Mouse (Mus musculus) limb, embryonic 12.5 days (tissue): ENCODE measurements around the gene Tbc1d16. TPM values are rescaled to one million over a fixed set of nuclear protein-coding genes. Genes with fewer than 3 reads are reported as not detected.

Experiments used
- ATAC-seq: fragments of 200-750 bp; cut with Nextera tagmentation; 2 replicates; pipeline ENCODE4 v1.8.0; 2017; ENCODE audit warnings: low read depth, moderate TSS enrichment; ENCODE audit not compliant: insufficient number of reproducible peaks, insufficient read depth, low FRiP score, low TSS enrichment
- H3K27ac ChIP-seq: fragments of 300-500 bp; sonication (generic); 2 replicates; pipeline ENCODE4 v1.5.1; 2016; ENCODE audit warnings: mild to moderate bottlenecking, moderate library complexity
- H3K27me3 ChIP-seq: fragments of 300-500 bp; sonication (generic); 2 replicates; pipeline ENCODE4 v1.6.1; 2016; ENCODE audit warnings: mild to moderate bottlenecking, moderate library complexity
- H3K36me3 ChIP-seq: fragments of 300-500 bp; sonication (generic); 2 replicates; pipeline ENCODE4 v1.6.1; 2016; ENCODE audit warnings: mild to moderate bottlenecking, moderate library complexity
- H3K4me1 ChIP-seq: fragments of 300-500 bp; sonication (generic); replicated peaks from 2 replicates; pipeline ENCODE4 v1.6.1; 2016
- H3K4me2 ChIP-seq: fragments of 300-500 bp; sonication (generic); 2 replicates; pipeline ENCODE4 v1.6.1; 2016; ENCODE audit warnings: mild to moderate bottlenecking, moderate library complexity
- H3K4me3 ChIP-seq: fragments of 300-500 bp; sonication (generic); replicated peaks from 2 replicates; pipeline ENCODE4 v1.5.1; 2016; ENCODE audit warnings: mild to moderate bottlenecking
- H3K9ac ChIP-seq: fragments of 300-500 bp; sonication (generic); replicated peaks from 2 replicates; pipeline ENCODE4 v1.6.1; 2016; ENCODE audit warnings: mild to moderate bottlenecking, moderate library complexity
- H3K9me3 ChIP-seq: fragments of 300-500 bp; sonication (generic); 2 replicates; pipeline ENCODE4 v1.6.1; 2016; ENCODE audit warnings: mild to moderate bottlenecking, moderate library complexity
- WGBS: fragments of 180-500 bp; shearing (Covaris S2); methylation state at CpG from one replicate; pipeline ENCODE4 v1.1.7; 2016; 5-methylcytosine and 5-hydroxymethylcytosine counted together
- polyA plus RNA-seq: library from polyadenylated mRNA; unstranded; fragments of >200 nt; fragmentation: Nextera tagmentation; extraction: Ambion mirVana; gene quantifications from 2 replicates; pipeline ENCODE4 v1.2.1, GENCODE M21; 2016

Tbc1d16 gene
- polyA plus RNA-seq, 1 experiment from 2014 or later, result 22.2 TPM

DNA sequence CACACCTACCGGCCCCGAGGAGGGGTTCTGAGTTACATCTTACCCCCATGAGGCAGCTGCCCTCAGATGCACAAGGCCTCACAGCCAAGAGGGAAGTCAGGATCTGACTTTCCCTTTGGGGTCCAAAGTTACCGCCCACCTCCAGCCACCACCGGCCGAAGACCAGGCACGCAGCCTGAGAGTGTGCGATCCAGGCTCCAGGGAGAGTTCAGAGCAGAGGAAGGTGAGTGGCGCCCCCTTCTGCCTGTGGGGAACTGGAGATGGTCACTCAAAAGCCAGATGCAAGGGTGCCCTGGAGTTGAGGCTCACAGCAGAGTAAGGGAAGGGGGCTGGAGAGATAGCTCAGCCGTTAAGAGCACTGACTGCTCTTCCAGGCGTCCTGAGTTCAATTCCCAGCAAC is 22.6 kb downstream of the Tbc1d16 start:
- peaks cover 76% of the 10 kb centered on the region for H3K36me3 ChIP-seq
- 86% methylated on average over 10 of the region's 10 CpGs for WGBS
- peaks cover 6% of the 10 kb centered on the region; the same call in 1 of the 2 replicates for H3K4me1 ChIP-seq
- H3K4me2 ChIP-seq, result no peak overlapping the region
- no peaks in the 10 kb centered on the region for H3K27me3 ChIP-seq
- H3K4me3 ChIP-seq, result no peak overlapping the region
- no peak overlapping the region for H3K27ac ChIP-seq
- ATAC-seq, result no peak
- H3K9ac ChIP-seq, result no peak overlapping the region
- H3K9me3 ChIP-seq, result no peaks in the 10 kb centered on the region

GRCm38 (mm10) chr11:119203423-119203822 is 24.9 kb downstream of the Tbc1d16 start:
- no peaks in the 10 kb centered on the region for H3K9me3 ChIP-seq
- WGBS, result 49% methylated on average over 5 of the region's 5 CpGs
- no peak overlapping the region for H3K9ac ChIP-seq
- H3K4me2 ChIP-seq, result no peak overlapping the region
- ATAC-seq, result no peak
- H3K27me3 ChIP-seq, result no peaks in the 10 kb centered on the region
- H3K36me3 ChIP-seq, result peaks cover 68% of the 10 kb centered on the region
- no peak overlapping the region for H3K4me3 ChIP-seq
- no peak overlapping the region for H3K27ac ChIP-seq
- H3K4me1 ChIP-seq, result peaks cover 7% of the 10 kb centered on the region

GRCm38 (mm10) chr11:119199233-119199601 is 29.1 kb downstream of the Tbc1d16 start:
- no peaks in the 10 kb centered on the region for H3K9me3 ChIP-seq
- H3K27ac ChIP-seq, result no peak overlapping the region; the same call in 1 of the 2 replicates
- H3K4me3 ChIP-seq, result no peak overlapping the region
- no peak overlapping the region for H3K9ac ChIP-seq
- 85% methylated on average over 4 of the region's 4 CpGs for WGBS
- H3K27me3 ChIP-seq, result no peaks in the 10 kb centered on the region
- ATAC-seq, result no peak
- H3K36me3 ChIP-seq, result peaks cover 52% of the 10 kb centered on the region
- no peak overlapping the region for H3K4me2 ChIP-seq
- H3K4me1 ChIP-seq, result peaks cover 10% of the 10 kb centered on the region

GRCm38 (mm10) chr11:119198564-119199232 is 29.6 kb downstream of the Tbc1d16 start:
- ATAC-seq, result no peak
- Histone ChIP-seq H3K4me3 (no peak overlapping the region), H3K27me3 (no peaks in the 10 kb centered on the region), H3K4me1 (peaks cover 11% of the 10 kb centered on the region), H3K36me3 (peaks cover 48% of the 10 kb centered on the region), H3K9ac (no peak overlapping the region), H3K4me2 (no peak overlapping the region), H3K9me3 (no peaks in the 10 kb centered on the region), H3K27ac (no peak overlapping the region; the same call in 1 of the 2 replicates)
- WGBS, result 54% methylated on average over 26 of the region's 26 CpGs

DNA sequence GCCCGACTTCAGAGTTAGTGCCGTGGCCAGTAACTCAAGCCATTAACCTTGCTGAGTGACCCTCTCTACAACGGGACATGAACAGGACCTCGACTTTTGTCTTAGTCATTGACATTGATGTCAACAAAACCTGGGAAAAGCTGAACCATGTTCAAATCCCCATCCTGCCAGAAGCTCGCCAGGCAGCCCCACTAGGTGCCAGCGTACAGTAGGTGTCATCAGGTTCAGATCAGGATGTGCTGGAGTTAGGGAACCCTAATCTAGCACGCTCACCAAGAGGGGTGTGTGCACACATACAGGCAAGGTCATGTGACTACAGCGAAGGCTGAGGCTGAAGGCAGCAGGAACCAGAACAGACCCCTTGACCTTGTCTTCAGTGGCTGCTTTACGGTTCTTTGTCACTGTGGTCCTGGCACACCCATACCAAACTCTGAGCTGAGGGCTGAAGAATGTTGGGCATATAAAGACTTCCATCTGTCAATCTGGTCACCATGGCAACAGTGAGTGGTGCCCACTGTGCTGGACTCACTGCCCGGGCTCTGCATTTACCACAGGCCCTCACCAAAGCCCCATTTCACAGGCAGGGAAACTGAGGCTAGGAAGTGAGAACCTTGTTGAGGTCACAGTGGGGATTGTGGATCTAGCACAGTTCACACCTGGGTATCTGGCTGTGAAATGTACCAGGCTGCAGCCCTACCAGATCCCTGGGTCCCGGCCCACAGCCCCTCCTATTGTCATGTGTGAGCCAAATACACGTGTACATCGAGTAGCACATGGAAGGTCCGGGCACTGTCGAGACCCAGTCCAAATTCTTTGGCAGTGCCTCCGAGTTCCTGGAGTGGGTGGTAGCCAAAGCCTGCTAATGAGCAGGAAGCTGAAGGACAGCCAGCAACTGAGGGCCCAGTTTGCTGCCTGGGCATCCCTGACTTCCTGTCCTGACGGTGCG is 30.4 kb downstream of the Tbc1d16 start:
- H3K4me2 ChIP-seq, result no peak overlapping the region
- H3K9ac ChIP-seq, result no peak overlapping the region
- ATAC-seq, result no peak
- no peak overlapping the region for H3K27ac ChIP-seq
- no peak overlapping the region for H3K4me3 ChIP-seq
- H3K4me1 ChIP-seq, result peaks cover 18% of the 10 kb centered on the region
- peaks cover 43% of the 10 kb centered on the region for H3K36me3 ChIP-seq
- WGBS, result 92% methylated on average over 18 of the region's 18 CpGs
- no peaks in the 10 kb centered on the region for H3K9me3 ChIP-seq
- no peaks in the 10 kb centered on the region for H3K27me3 ChIP-seq

DNA sequence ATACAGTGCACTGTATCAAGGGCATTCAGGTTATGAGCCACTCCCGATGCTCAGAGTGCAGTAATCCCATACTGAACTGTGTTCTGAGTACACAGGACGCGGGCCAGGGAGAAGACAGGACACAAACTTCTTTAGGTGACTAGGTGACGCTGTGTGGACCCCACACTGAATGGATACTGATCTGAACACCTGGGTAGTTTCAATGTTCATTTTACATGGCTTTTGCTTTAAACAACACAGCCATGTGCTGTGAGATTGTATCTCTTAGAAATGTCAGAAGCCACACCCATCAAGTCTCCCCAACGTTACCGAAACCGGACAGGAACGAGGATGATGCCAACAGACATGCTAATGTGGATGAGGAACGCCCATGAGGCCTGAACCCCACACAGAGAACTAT is 35.7 kb downstream of the Tbc1d16 start:
- ATAC-seq, result no peak
- Histone ChIP-seq H3K36me3 (peaks cover 13% of the 10 kb centered on the region), H3K4me1 (peaks cover 46% of the 10 kb centered on the region), H3K27ac (no peak overlapping the region), H3K4me3 (no peak overlapping the region), H3K27me3 (no peaks in the 10 kb centered on the region), H3K9me3 (no peaks in the 10 kb centered on the region), H3K9ac (no peak overlapping the region), H3K4me2 (no peak overlapping the region)
- 89% methylated on average over 9 of the region's 9 CpGs for WGBS

GRCm38 (mm10) chr11:119192176-119192575 is 36.1 kb downstream of the Tbc1d16 start:
- Histone ChIP-seq H3K9me3 (no peaks in the 10 kb centered on the region), H3K4me3 (no peak overlapping the region), H3K4me1 (peaks cover 50% of the 10 kb centered on the region), H3K9ac (no peak overlapping the region), H3K4me2 (no peak overlapping the region), H3K36me3 (peaks cover 9% of the 10 kb centered on the region), H3K27me3 (no peaks in the 10 kb centered on the region), H3K27ac (no peak overlapping the region)
- 88% methylated on average over 5 of the region's 5 CpGs for WGBS
- ATAC-seq, result no peak

GRCm38 (mm10) chr11:119191606-119192081 is 36.7 kb downstream of the Tbc1d16 start:
- Histone ChIP-seq H3K36me3 (peaks cover 5% of the 10 kb centered on the region; the same call in 1 of the 2 replicates), H3K9me3 (no peaks in the 10 kb centered on the region), H3K27me3 (no peaks in the 10 kb centered on the region), H3K4me3 (no peak overlapping the region), H3K9ac (no peak overlapping the region), H3K4me1 (peaks cover 55% of the 10 kb centered on the region), H3K4me2 (no peak overlapping the region), H3K27ac (no peak overlapping the region)
- WGBS, result 82% methylated on average over 9 of the region's 9 CpGs
- ATAC-seq, result no peak

DNA sequence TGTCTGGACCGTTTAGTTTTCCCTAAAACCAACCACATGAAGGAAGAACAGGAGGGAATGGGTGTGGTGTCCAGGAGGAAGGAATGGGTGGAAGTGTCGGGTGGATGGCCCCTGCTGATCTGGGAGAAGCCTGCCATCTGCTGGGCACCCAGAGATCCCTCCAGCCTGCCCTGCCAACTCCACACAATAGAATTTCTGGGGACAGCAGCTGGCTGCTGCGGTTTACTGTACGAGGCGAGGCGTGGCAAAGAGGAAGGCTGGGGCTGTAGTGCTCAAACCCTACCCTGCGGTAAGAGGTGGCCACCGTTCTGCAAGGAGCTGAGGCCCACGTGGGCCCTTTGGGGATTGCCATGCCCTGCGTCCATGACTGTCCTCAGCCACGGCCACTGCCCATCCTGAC is 37.8 kb downstream of the Tbc1d16 start:
- Histone ChIP-seq H3K4me2 (no peak overlapping the region), H3K9ac (no peak overlapping the region), H3K4me1 (peaks cover 57% of the 10 kb centered on the region), H3K9me3 (no peaks in the 10 kb centered on the region), H3K4me3 (no peak overlapping the region), H3K27ac (no peak overlapping the region; the same call in 1 of the 2 replicates), H3K36me3 (peaks cover 8% of the 10 kb centered on the region; the same call in 1 of the 2 replicates), H3K27me3 (no peaks in the 10 kb centered on the region)
- ATAC-seq, result peak; percentile 47; the same call in 1 of the 2 replicates
- 26% methylated on average over 11 of the region's 11 CpGs for WGBS

- 56% methylated on average over 3 of the region's 3 CpGs for WGBS
- H3K27me3 ChIP-seq, result no peaks in the 10 kb centered on the region
- H3K9me3 ChIP-seq, result no peaks in the 10 kb centered on the region
- no peak overlapping the region for H3K9ac ChIP-seq
- H3K4me1 ChIP-seq, result peaks cover 58% of the 10 kb centered on the region
- H3K4me2 ChIP-seq, result no peak overlapping the region
- no peak overlapping the region for H3K4me3 ChIP-seq
- no peak for ATAC-seq
- no peak overlapping the region for H3K27ac ChIP-seq
- peaks cover 8% of the 10 kb centered on the region; the same call in 1 of the 2 replicates for H3K36me3 ChIP-seq
These were observed 39.0 kb downstream of the Tbc1d16 start for GRCm38 (mm10) chr11:119189319-119189718.

DNA sequence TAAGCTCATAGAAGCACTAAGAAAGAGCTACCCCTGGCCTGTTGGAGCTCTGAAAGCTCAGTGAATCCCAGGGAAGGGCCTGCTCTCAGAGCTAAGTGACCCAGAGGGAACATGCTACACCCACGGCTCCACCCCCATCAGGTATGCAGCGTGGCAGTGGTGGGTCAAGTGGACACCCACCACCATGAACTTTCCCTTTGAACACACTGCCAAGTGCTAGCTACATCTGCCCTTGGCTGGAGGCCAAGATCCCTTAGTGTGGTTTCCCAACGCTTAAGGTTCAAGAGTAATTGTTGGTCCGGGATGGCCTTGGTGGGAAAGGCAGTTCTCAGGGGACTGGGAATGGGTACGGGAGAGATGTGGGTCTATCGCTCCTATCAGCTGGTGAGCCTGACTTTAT is 39.9 kb downstream of the Tbc1d16 start:
- Histone ChIP-seq H3K4me1 (peaks cover 63% of the 10 kb centered on the region), H3K4me2 (no peak overlapping the region), H3K27me3 (no peaks in the 10 kb centered on the region), H3K27ac (0 out of 2 replicates have a peak overlapping the region, but pooled peaks have one; percentile 25), H3K9me3 (no peaks in the 10 kb centered on the region), H3K4me3 (no peak overlapping the region), H3K36me3 (peaks cover 8% of the 10 kb centered on the region; the same call in 1 of the 2 replicates), H3K9ac (no peak overlapping the region)
- ATAC-seq, result no peak
- WGBS, result 63% methylated on average over 6 of the region's 6 CpGs
